Mouse (Mus musculus) neural tube, embryonic 11.5 days (tissue): Measurements from ENCODE around the gene Cyp2c68. TPM values are rescaled to one million over a fixed set of nuclear protein-coding genes. Genes with fewer than 3 reads are reported as not detected.
"Not testable (repeated sequence)": the region's sequence is repeated elsewhere in the genome, so short reads cannot be mapped to it uniquely, and the experiment has no call there.

Experiments used
- ATAC-seq: fragments of 200-750 bp; cut with Nextera tagmentation; 2 replicates; pipeline ENCODE4 v1.8.0; 2017; ENCODE audit warnings: moderate number of reproducible peaks, mild to moderate bottlenecking, moderate TSS enrichment, moderate library complexity; ENCODE audit not compliant: insufficient read depth, low FRiP score, low TSS enrichment
- DNase-seq: peaks from one replicate; pipeline ENCODE4 v3.0.0-alpha.2; 2015; ENCODE audit warnings: low spot score
- H3K27ac ChIP-seq: fragments of 300-500 bp; sonication (generic); 2 replicates; pipeline ENCODE4 v1.5.1; 2014; ENCODE audit warnings: low read depth, mild to moderate bottlenecking, low read length
- H3K27me3 ChIP-seq: fragments of 300-500 bp; sonication (generic); 2 replicates; pipeline ENCODE4 v1.6.1; 2014; ENCODE audit warnings: mild to moderate bottlenecking, low read length, mixed read lengths; ENCODE audit not compliant: control insufficient read depth, insufficient read depth
- H3K36me3 ChIP-seq: fragments of 300-500 bp; sonication (generic); 2 replicates; pipeline ENCODE4 v1.6.1; 2014; ENCODE audit warnings: mild to moderate bottlenecking, low read length, moderate library complexity, mixed read lengths; ENCODE audit not compliant: control insufficient read depth, insufficient read depth
- H3K4me1 ChIP-seq: fragments of 300-500 bp; sonication (generic); 2 replicates; pipeline ENCODE4 v1.6.1; 2014; ENCODE audit warnings: low read length, mixed read lengths; ENCODE audit not compliant: control insufficient read depth, insufficient read depth
- H3K4me2 ChIP-seq: fragments of 300-500 bp; sonication (generic); 2 replicates; pipeline ENCODE4 v1.6.1; 2014; ENCODE audit warnings: low read depth, mild to moderate bottlenecking, moderate library complexity
- H3K4me3 ChIP-seq: fragments of 300-500 bp; sonication (generic); 2 replicates; pipeline ENCODE4 v1.5.1; 2014; ENCODE audit warnings: low read depth, low read length
- H3K9ac ChIP-seq: fragments of 300-500 bp; sonication (generic); 2 replicates; pipeline ENCODE4 v1.6.1; 2014; ENCODE audit warnings: mild to moderate bottlenecking, low read length
- H3K9me3 ChIP-seq: fragments of 300-500 bp; sonication (generic); 2 replicates; pipeline ENCODE4 v1.6.1; 2016; ENCODE audit warnings: low read length; ENCODE audit not compliant: control insufficient read depth
- WGBS: fragments of 180-500 bp; shearing (Covaris S2); extraction: QIAGEN DNeasy Blood & Tissue Kit; methylation state at CpG from one replicate; pipeline ENCODE4 v1.1.7; 2014; 5-methylcytosine and 5-hydroxymethylcytosine counted together
- polyA plus RNA-seq: library from polyadenylated mRNA; unstranded; fragments of >200 nt; fragmentation: Nextera tagmentation; extraction: Ambion mirVana; gene quantifications from 2 replicates; pipeline ENCODE4 v1.2.1, GENCODE M21; 2014

The Cyp2c68 gene
- not detected in 2 replicates for polyA plus RNA-seq

- ATAC-seq, result no peak
- Histone ChIP-seq H3K27me3 (no peaks in the 10 kb centered on the region), H3K9me3 (no peaks in the 10 kb centered on the region), H3K4me3 (no peak within 1 kb of the TSS), H3K4me2 (no peak within 1 kb of the TSS), H3K36me3 (no peaks in the 10 kb centered on the region), H3K27ac (no peak within 1 kb of the TSS), H3K9ac (no peak within 1 kb of the TSS), H3K4me1 (no peaks in the 10 kb centered on the region)
- WGBS, result 92% methylated on average over 2 of the region's 2 CpGs
- no peak for DNase-seq
These were observed at the start of gene Cyp2c68 for GRCm38 (mm10) chr19:39740920-39741319. Cyp2c68 (minus strand) TSS chr19:39741054.

- H3K27ac ChIP-seq, H3K4me2 ChIP-seq, ATAC-seq, H3K4me3 ChIP-seq, H3K9ac ChIP-seq, H3K9me3 ChIP-seq, DNase-seq, H3K27me3 ChIP-seq, H3K4me1 ChIP-seq, H3K36me3 ChIP-seq: not testable (repeated sequence)
- WGBS, result 64% methylated on average over 2 of the region's 2 CpGs
These were observed 44.6 kb upstream of the Cyp2c68 start for GRCm38 (mm10) chr19:39785458-39785857.

DNA sequence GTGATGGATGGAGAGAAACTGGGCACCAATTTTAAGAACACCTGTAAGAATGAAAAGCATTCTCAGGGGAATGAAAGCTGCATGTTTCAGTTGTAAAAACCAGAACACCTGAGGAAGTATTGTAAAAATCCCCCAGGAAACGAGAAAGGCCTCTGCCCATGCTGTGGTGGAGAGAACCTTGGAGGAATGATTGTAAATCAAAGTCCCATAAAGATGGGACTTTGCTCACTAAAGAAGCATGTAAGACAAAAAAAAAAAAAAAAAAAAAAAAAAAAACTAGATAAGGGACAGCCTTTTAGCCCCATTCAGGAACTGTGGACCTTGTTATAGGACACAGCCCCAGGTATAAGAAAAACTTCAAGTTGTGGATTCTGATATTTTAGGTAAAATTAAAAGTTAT is 4.5 kb upstream of the Cyp2c68 start:
- 48% methylated on average over 1 of the region's 1 CpGs for WGBS
- Histone ChIP-seq H3K4me1 (no peaks in the 10 kb centered on the region), H3K9ac (no peak overlapping the region), H3K4me3 (no peak overlapping the region), H3K36me3 (no peaks in the 10 kb centered on the region), H3K27ac (no peak overlapping the region), H3K4me2 (no peak overlapping the region), H3K9me3 (no peaks in the 10 kb centered on the region), H3K27me3 (no peaks in the 10 kb centered on the region)
- ATAC-seq (no peak), DNase-seq (no peak)

GRCm38 (mm10) chr19:39744361-39744760 is 3.5 kb upstream of the Cyp2c68 start:
- H3K4me2 ChIP-seq, H3K36me3 ChIP-seq, H3K9ac ChIP-seq, H3K27me3 ChIP-seq, H3K4me3 ChIP-seq, H3K9me3 ChIP-seq, ATAC-seq, H3K4me1 ChIP-seq, DNase-seq, H3K27ac ChIP-seq: not testable (repeated sequence)
- 68% methylated on average over 1 of the region's 1 CpGs for WGBS

DNA sequence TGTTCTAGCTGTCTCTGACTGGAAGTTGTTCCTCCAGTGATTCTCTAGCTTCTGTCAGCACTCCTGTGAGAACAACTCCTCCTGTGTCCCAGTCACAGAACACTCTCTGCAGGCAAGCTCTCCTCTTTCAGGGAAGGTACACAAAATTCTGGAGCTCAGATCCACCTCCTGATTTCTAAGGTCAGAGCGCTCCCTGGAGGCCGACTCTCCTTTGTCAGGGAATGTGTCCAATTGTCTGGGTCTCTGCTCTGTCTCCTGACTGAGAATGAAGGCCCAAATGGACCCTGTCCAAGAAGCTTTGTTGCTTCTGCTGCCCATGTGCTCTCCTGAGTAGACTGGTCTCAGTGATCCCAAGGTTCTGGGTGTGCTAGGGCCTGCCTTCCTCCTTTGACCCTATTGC is 29.7 kb downstream of the Cyp2c68 start:
- H3K4me1 ChIP-seq, H3K27me3 ChIP-seq, ATAC-seq, H3K4me2 ChIP-seq, H3K27ac ChIP-seq, H3K4me3 ChIP-seq, DNase-seq, H3K9me3 ChIP-seq, H3K36me3 ChIP-seq, H3K9ac ChIP-seq: not testable (repeated sequence)
- whole genome bisulfite sequencing, result 97% methylated on average over 2 of the region's 2 CpGs

- ATAC-seq, H3K27me3 ChIP-seq, H3K27ac ChIP-seq, H3K36me3 ChIP-seq, H3K4me1 ChIP-seq, H3K9me3 ChIP-seq, H3K4me3 ChIP-seq, H3K9ac ChIP-seq, H3K4me2 ChIP-seq, DNase-seq: not testable (repeated sequence)
These were observed 75.2 kb downstream of the Cyp2c68 start for GRCm38 (mm10) chr19:39665650-39666049.

DNA sequence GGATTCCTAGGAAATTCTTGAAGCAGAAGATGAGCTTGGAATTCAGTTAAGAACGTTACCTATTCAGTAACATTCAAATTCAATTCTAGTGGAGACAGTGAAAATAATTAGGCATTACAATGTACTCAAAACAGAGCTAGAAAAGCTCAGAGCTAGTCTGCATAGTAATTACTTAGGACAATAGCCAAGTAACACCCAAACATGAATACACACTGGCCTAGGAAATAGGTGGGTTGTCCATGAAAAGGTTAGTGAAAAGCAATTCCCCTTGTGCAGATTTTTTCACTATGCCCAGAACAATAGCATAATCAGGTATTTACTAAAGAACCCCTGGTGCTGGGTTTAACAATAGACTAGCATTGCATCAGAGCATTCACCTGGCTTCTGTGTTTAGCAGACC is 88.5 kb downstream of the Cyp2c68 start:
- no peak overlapping the region for H3K9ac ChIP-seq
- no peaks in the 10 kb centered on the region for H3K4me1 ChIP-seq
- ATAC-seq (no peak), DNase-seq (no peak)
- 58% methylated on average over 1 of the region's 1 CpGs for WGBS
- H3K9me3 ChIP-seq, result no peaks in the 10 kb centered on the region
- H3K4me3 ChIP-seq, result no peak overlapping the region
- no peaks in the 10 kb centered on the region for H3K27me3 ChIP-seq
- no peak overlapping the region for H3K27ac ChIP-seq
- H3K4me2 ChIP-seq, result no peak overlapping the region
- no peaks in the 10 kb centered on the region for H3K36me3 ChIP-seq

GRCm38 (mm10) chr19:39648938-39649337 is 91.9 kb downstream of the Cyp2c68 start, which contains the start of gene Cyp2c67:
Cyp2c67 (minus strand) TSS chr19:39649051.
- ATAC-seq, result no peak
- Histone ChIP-seq H3K4me3 (no peak within 1 kb of the TSS), H3K36me3 (no peaks in the 10 kb centered on the region), H3K9ac (no peak within 1 kb of the TSS), H3K27me3 (no peaks in the 10 kb centered on the region), H3K9me3 (no peaks in the 10 kb centered on the region), H3K4me2 (no peak within 1 kb of the TSS), H3K27ac (no peak within 1 kb of the TSS), H3K4me1 (no peaks in the 10 kb centered on the region)
- DNase-seq, result no peak
- WGBS, result 91% methylated on average over 1 of the region's 1 CpGs

DNA sequence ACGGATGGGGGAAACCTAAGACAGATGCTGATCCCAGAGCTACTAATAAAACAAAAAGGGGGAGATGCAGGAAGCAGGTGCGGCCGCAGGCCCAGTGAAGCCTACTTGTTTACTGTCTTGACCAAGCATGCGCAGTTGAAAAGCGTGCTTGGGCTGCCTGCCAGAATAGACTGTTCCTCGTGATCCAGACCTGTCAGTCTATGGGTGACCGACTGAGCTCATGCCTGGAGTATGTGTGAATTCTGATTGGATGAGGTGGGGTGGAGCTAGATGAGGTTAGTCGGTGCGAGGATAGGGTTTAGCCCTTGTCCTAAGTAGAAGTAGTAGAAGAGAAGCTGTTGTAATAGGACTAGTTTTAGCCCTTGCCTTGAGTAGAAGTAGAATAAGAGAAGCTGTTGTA is 93.3 kb downstream of the Cyp2c68 start:
- Histone ChIP-seq H3K9me3 (no peaks in the 10 kb centered on the region), H3K9ac (no peak overlapping the region), H3K4me2 (no peak overlapping the region), H3K4me3 (no peak overlapping the region), H3K4me1 (no peaks in the 10 kb centered on the region), H3K27me3 (no peaks in the 10 kb centered on the region), H3K36me3 (no peaks in the 10 kb centered on the region), H3K27ac (no peak overlapping the region)
- 91% methylated on average over 9 of the region's 9 CpGs for WGBS
- no peak for DNase-seq
- no peak for ATAC-seq
